Mouse (Mus musculus): ENCODE results near the gene Cysltr2. TPM values are rescaled to one million over a fixed set of nuclear protein-coding genes. Genes with fewer than 3 reads are reported as not detected.
A peak's percentile ranks its signal among the peaks of the same experiment; 100 is the strongest.

Gene Cysltr2
- polyA plus RNA-seq, 1 experiment from 2014 or later = 0.21 TPM

GRCm38 (mm10) chr14:73001814-73002213, 47.1 kb downstream of the Cysltr2 start:
- no peak overlapping the region for H3K9ac ChIP-seq (ENCODE audit: low read depth, low read length)
- ATAC-seq (replicated peaks; ENCODE audit: low FRiP score, low read depth) = no peak
- 88% methylated on average over 4 of the region's 4 CpGs for WGBS

GRCm38 (mm10) chr14:73000325-73000724, 48.6 kb downstream of the Cysltr2 start:
- no peaks in the 10 kb centered on the region for H3K27me3 ChIP-seq (ENCODE audit: insufficient read depth, low read length)
- 36% methylated on average over 10 of the region's 10 CpGs for WGBS

More at GRCm38 (mm10) chr14:73001814-73002213, 47.1 kb downstream of the Cysltr2 start:
- H3K36me3 ChIP-seq (ENCODE audit: insufficient read depth, low read length) = no peaks in the 10 kb centered on the region
- no peaks in the 10 kb centered on the region for H3K9me3 ChIP-seq (replicated peaks; ENCODE audit: low read length)
- no peak for DNase-seq (ENCODE audit: low spot score)
- H3K27ac ChIP-seq = no peak overlapping the region
- H3K4me1 ChIP-seq (replicated peaks; ENCODE audit: insufficient read depth, low read length) = peaks cover 6% of the 10 kb centered on the region
- no peak for TF ChIP-seq CTCF (IDR thresholded peaks at IDR 0.05; ENCODE audit: low read depth)
- H3K4me3 ChIP-seq (replicated peaks; ENCODE audit: low read depth, low read length) = no peak overlapping the region
- H3K4me2 ChIP-seq (ENCODE audit: low read length) = no peak overlapping the region
- no peaks in the 10 kb centered on the region for H3K27me3 ChIP-seq (ENCODE audit: insufficient read depth, low read length)

GRCm38 (mm10) chr14:72998111-72998510, 50.8 kb downstream of the Cysltr2 start:
- Histone ChIP-seq H3K36me3 (ENCODE audit: insufficient read depth, low read length) (no peaks in the 10 kb centered on the region), H3K4me3 (replicated peaks; ENCODE audit: low read depth, low read length) (no peak overlapping the region), H3K4me1 (replicated peaks; ENCODE audit: insufficient read depth, low read length) (peaks cover 6% of the 10 kb centered on the region), H3K27me3 (ENCODE audit: insufficient read depth, low read length) (no peaks in the 10 kb centered on the region), H3K9ac (ENCODE audit: low read depth, low read length) (no peak overlapping the region), H3K9me3 (replicated peaks; ENCODE audit: low read length) (no peaks in the 10 kb centered on the region), H3K4me2 (ENCODE audit: low read length) (no peak overlapping the region), H3K27ac (no peak overlapping the region)
- ATAC-seq (replicated peaks; ENCODE audit: low FRiP score, low read depth) = no peak
- 81% methylated on average over 6 of the region's 6 CpGs for WGBS
- DNase-seq (ENCODE audit: low spot score) = no peak
- TF ChIP-seq CTCF (IDR thresholded peaks at IDR 0.05; ENCODE audit: low read depth) = no peak

More at GRCm38 (mm10) chr14:73000325-73000724, 48.6 kb downstream of the Cysltr2 start:
- Histone ChIP-seq H3K27ac (no peak overlapping the region), H3K4me3 (replicated peaks; ENCODE audit: low read depth, low read length) (no peak overlapping the region), H3K36me3 (ENCODE audit: insufficient read depth, low read length) (no peaks in the 10 kb centered on the region), H3K9me3 (replicated peaks; ENCODE audit: low read length) (no peaks in the 10 kb centered on the region), H3K4me2 (ENCODE audit: low read length) (no peak overlapping the region), H3K4me1 (replicated peaks; ENCODE audit: insufficient read depth, low read length) (peaks cover 6% of the 10 kb centered on the region), H3K9ac (ENCODE audit: low read depth, low read length) (no peak overlapping the region)
- ATAC-seq (replicated peaks; ENCODE audit: low FRiP score, low read depth) (no peak), DNase-seq (ENCODE audit: low spot score) (peak; percentile 91)
- peak; percentile 94 for TF ChIP-seq CTCF (IDR thresholded peaks at IDR 0.05; ENCODE audit: low read depth)

GRCm38 (mm10) chr14:72986044-72986443, 62.9 kb downstream of the Cysltr2 start:
- Histone ChIP-seq H3K4me1 (replicated peaks; ENCODE audit: insufficient read depth, low read length) (no peaks in the 10 kb centered on the region), H3K4me2 (ENCODE audit: low read length) (no peak overlapping the region), H3K36me3 (ENCODE audit: insufficient read depth, low read length) (no peaks in the 10 kb centered on the region), H3K27me3 (ENCODE audit: insufficient read depth, low read length) (no peaks in the 10 kb centered on the region), H3K27ac (no peak overlapping the region), H3K9ac (ENCODE audit: low read depth, low read length) (no peak overlapping the region), H3K9me3 (replicated peaks; ENCODE audit: low read length) (no peaks in the 10 kb centered on the region), H3K4me3 (replicated peaks; ENCODE audit: low read depth, low read length) (no peak overlapping the region)
- DNase-seq (ENCODE audit: low spot score) = peak; percentile 68
- no peak for TF ChIP-seq CTCF (IDR thresholded peaks at IDR 0.05; ENCODE audit: low read depth)
- 20% methylated on average over 2 of the region's 2 CpGs for WGBS
- no peak for ATAC-seq (replicated peaks; ENCODE audit: low FRiP score, low read depth)

GRCm38 (mm10) chr14:72985113-72985512, 63.8 kb downstream of the Cysltr2 start:
- 88% methylated on average over 5 of the region's 5 CpGs for WGBS
- Histone ChIP-seq H3K9me3 (replicated peaks; ENCODE audit: low read length) (no peaks in the 10 kb centered on the region), H3K36me3 (ENCODE audit: insufficient read depth, low read length) (no peaks in the 10 kb centered on the region), H3K4me2 (ENCODE audit: low read length) (no peak overlapping the region), H3K9ac (ENCODE audit: low read depth, low read length) (no peak overlapping the region), H3K27me3 (ENCODE audit: insufficient read depth, low read length) (no peaks in the 10 kb centered on the region), H3K4me1 (replicated peaks; ENCODE audit: insufficient read depth, low read length) (no peaks in the 10 kb centered on the region), H3K4me3 (replicated peaks; ENCODE audit: low read depth, low read length) (no peak overlapping the region), H3K27ac (no peak overlapping the region)
- TF ChIP-seq CTCF (IDR thresholded peaks at IDR 0.05; ENCODE audit: low read depth) = no peak
- DNase-seq (ENCODE audit: low spot score) (no peak), ATAC-seq (replicated peaks; ENCODE audit: low FRiP score, low read depth) (no peak)

- Histone ChIP-seq H3K9ac (ENCODE audit: low read depth, low read length) (no peak overlapping the region), H3K4me2 (ENCODE audit: low read length) (peak overlapping the region; percentile 53), H3K9me3 (replicated peaks; ENCODE audit: low read length) (no peaks in the 10 kb centered on the region), H3K4me1 (replicated peaks; ENCODE audit: insufficient read depth, low read length) (no peaks in the 10 kb centered on the region), H3K27ac (no peak overlapping the region), H3K36me3 (ENCODE audit: insufficient read depth, low read length) (no peaks in the 10 kb centered on the region), H3K27me3 (ENCODE audit: insufficient read depth, low read length) (no peaks in the 10 kb centered on the region), H3K4me3 (replicated peaks; ENCODE audit: low read depth, low read length) (no peak overlapping the region; the same call in 1 of the 2 replicates)
- TF ChIP-seq CTCF (IDR thresholded peaks at IDR 0.05; ENCODE audit: low read depth) = peak; percentile 90
- 7% methylated on average over 11 of the region's 11 CpGs for WGBS
- DNase-seq (ENCODE audit: low spot score) (peak; percentile 94), ATAC-seq (replicated peaks; ENCODE audit: low FRiP score, low read depth) (peak; percentile 65)
These were observed 65.5 kb downstream of the Cysltr2 start for GRCm38 (mm10) chr14:72983456-72983855.

- no peaks in the 10 kb centered on the region for H3K9me3 ChIP-seq (replicated peaks; ENCODE audit: low read length)
- H3K4me1 ChIP-seq (replicated peaks; ENCODE audit: insufficient read depth, low read length) = no peaks in the 10 kb centered on the region
- no peaks in the 10 kb centered on the region for H3K36me3 ChIP-seq (ENCODE audit: insufficient read depth, low read length)
- WGBS = 44% methylated on average over 12 of the region's 12 CpGs
- peak overlapping the region; percentile 53 for H3K4me2 ChIP-seq (ENCODE audit: low read length)
- no peak overlapping the region; the same call in 1 of the 2 replicates for H3K4me3 ChIP-seq (replicated peaks; ENCODE audit: low read depth, low read length)
- DNase-seq (ENCODE audit: low spot score) (no peak), ATAC-seq (replicated peaks; ENCODE audit: low FRiP score, low read depth) (no peak)
- no peaks in the 10 kb centered on the region for H3K27me3 ChIP-seq (ENCODE audit: insufficient read depth, low read length)
- no peak overlapping the region for H3K27ac ChIP-seq
- no peak for TF ChIP-seq CTCF (IDR thresholded peaks at IDR 0.05; ENCODE audit: low read depth)
- no peak overlapping the region for H3K9ac ChIP-seq (ENCODE audit: low read depth, low read length)
These were observed 65.9 kb downstream of the Cysltr2 start for GRCm38 (mm10) chr14:72982981-72983436.
